Mouse (Mus musculus) midbrain, embryonic 10.5 days (tissue): ENCODE data around the gene Dyrk1b. TPM values are rescaled to one million over a fixed set of nuclear protein-coding genes. Genes with fewer than 3 reads are reported as not detected.
"Not testable (repeated sequence)": the region's sequence is repeated elsewhere in the genome, so short reads cannot be mapped to it uniquely, and the experiment has no call there.

Source experiments
- DNase-seq: peaks from one replicate; pipeline ENCODE4 v3.0.0-alpha.2; 2017; ENCODE audit warnings: low spot score
- H3K27ac ChIP-seq: fragments of 300-500 bp; sonication (generic); replicated peaks from 2 replicates; pipeline ENCODE4 v1.5.1; 2016; ENCODE audit warnings: mild to moderate bottlenecking
- H3K27me3 ChIP-seq: fragments of 300-500 bp; sonication (generic); 2 replicates; pipeline ENCODE4 v1.6.1; 2016; ENCODE audit warnings: low read depth, mild to moderate bottlenecking; ENCODE audit not compliant: poor library complexity, severe bottlenecking
- H3K36me3 ChIP-seq: fragments of 300-500 bp; sonication (generic); 2 replicates; pipeline ENCODE4 v1.6.1; 2016; ENCODE audit warnings: mild to moderate bottlenecking, moderate library complexity
- H3K4me1 ChIP-seq: fragments of 300-500 bp; sonication (generic); 2 replicates; pipeline ENCODE4 v1.6.1; 2016
- H3K4me3 ChIP-seq: fragments of 300-500 bp; sonication (generic); 2 replicates; pipeline ENCODE4 v1.5.1; 2016; ENCODE audit warnings: mild to moderate bottlenecking, moderate library complexity
- H3K9me3 ChIP-seq: fragments of 300-500 bp; sonication (generic); replicated peaks from 2 replicates; pipeline ENCODE4 v1.6.1; 2016; ENCODE audit warnings: mild to moderate bottlenecking
- WGBS: fragments of 180-500 bp; shearing (Covaris S2); methylation state at CpG from one replicate; pipeline ENCODE4 v1.1.7; 2016; 5-methylcytosine and 5-hydroxymethylcytosine counted together
- polyA plus RNA-seq: library from polyadenylated mRNA; unstranded; fragments of >200 nt; fragmentation: Nextera tagmentation; extraction: Ambion mirVana; gene quantifications from 2 replicates; pipeline ENCODE4 v1.2.1, GENCODE M21; 2016

The Dyrk1b gene
- 13.5 and 16.9 TPM in 2 replicates for polyA plus RNA-seq

DNA sequence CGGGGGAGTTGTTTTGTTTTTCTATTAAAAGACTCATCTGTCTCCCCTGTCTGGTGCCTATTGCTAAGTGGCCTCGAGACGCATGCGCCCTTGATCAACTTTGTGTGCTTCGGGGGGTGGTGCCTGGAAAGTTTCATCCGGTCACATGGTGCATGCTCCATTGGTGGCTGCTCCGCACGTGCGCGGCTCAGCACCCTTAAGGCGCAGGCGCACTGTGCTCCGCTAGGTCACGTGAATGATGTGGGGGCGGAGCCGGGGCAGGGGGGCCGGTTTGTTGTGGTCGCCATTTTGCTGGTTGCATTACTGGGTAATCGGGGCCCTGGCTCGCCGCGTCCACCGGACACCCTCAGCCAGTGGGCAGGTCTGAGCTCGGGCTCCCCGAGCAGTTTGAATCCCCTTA, at the start of gene Dyrk1b:
Dyrk1b (plus strand) TSS at position 242 of the 400 bp plus-strand sequence.
- H3K36me3 ChIP-seq, result peaks cover 80% of the 10 kb centered on the region
- under 1% methylated on average over 25 of the region's 25 CpGs for WGBS

DNA sequence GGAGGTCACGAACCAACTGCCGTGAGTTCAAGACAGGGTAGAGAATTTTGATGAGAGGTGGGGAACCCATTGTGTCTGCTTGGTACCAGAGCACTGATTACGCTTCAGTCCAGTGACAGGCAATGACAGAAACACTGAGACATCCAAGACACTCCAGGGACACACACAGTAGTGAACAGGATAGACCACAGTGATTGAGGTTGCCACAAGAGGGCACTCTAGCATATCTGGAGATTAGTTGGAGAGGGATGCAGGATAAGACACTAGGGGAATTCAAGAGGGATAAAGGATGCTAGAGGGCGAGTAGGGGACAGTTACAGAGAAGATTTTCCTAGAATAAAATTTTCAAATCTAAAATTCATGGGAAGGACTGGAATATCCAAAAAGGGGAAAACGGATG, 41.7 kb upstream of the Dyrk1b start:
- Histone ChIP-seq H3K36me3 (no peaks in the 10 kb centered on the region), H3K27ac (no peak overlapping the region), H3K4me3 (no peak overlapping the region), H3K4me1 (no peaks in the 10 kb centered on the region), H3K9me3 (no peaks in the 10 kb centered on the region), H3K27me3 (no peaks in the 10 kb centered on the region)
- 60% methylated on average over 5 of the region's 5 CpGs for WGBS
- no peak for DNase-seq

More for the DNA sequence above, at the start of gene Dyrk1b:
- Histone ChIP-seq H3K9me3 (no peaks in the 10 kb centered on the region), H3K4me3 (peak within 1 kb of the TSS; percentile 83), H3K27me3 (no peaks in the 10 kb centered on the region), H3K27ac (peak within 1 kb of the TSS; percentile 98), H3K4me1 (peaks cover 14% of the 10 kb centered on the region)
- DNase-seq, result peak; percentile 98

DNA sequence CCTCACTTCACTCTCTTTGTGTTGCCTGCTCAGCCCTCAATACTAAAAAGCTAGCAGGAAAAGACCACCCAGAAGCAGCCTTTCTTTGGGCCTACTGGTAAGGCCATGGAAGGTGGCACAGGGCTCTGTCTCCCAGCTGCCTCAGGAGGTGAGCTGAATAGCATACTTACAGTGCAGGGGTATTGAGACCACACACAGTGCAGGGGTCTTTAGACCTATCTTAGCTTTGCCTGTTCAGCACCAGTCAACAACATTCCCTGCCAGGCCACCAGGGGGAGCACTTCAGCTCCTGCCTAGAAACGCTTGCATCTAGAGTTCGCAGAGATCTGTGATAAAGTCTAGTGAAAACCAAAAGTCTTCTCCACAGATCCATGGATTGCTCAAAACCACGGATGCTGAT, 31.0 kb upstream of the Dyrk1b start:
- Histone ChIP-seq H3K9me3 (peaks cover 9% of the 10 kb centered on the region), H3K27me3 (peaks cover 7% of the 10 kb centered on the region; the same call in 1 of the 2 replicates), H3K4me1 (peaks cover 17% of the 10 kb centered on the region), H3K27ac (peak overlapping the region; percentile 76), H3K4me3 (no peak overlapping the region), H3K36me3 (no peaks in the 10 kb centered on the region)
- WGBS, result 19% methylated on average over 3 of the region's 3 CpGs
- DNase-seq, result peak; percentile 81

DNA sequence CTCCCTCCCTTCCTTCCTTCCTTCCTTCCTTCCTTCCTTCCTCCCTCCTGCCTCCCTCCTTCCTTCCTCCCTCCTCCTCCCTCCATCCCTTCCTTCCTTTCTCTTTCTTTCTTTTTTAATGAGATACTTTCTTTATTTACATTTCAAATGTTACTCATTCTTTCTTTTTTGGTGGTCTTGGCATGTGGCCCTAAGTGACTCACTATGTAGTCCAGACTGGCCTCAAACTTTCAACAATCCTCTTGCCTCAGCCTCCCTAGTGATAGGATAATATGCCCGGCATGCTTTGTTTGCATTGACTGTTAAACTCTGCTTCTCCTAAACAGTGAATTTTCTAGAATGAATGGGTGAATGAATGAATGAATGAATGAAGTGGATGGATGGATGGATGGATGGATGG, 29.4 kb upstream of the Dyrk1b start:
- H3K4me1 ChIP-seq, result peaks cover 17% of the 10 kb centered on the region
- 95% methylated on average over 1 of the region's 1 CpGs for WGBS
- no peak overlapping the region for H3K27ac ChIP-seq
- peaks cover 7% of the 10 kb centered on the region; the same call in 1 of the 2 replicates for H3K27me3 ChIP-seq
- no peak overlapping the region for H3K4me3 ChIP-seq
- no peaks in the 10 kb centered on the region for H3K36me3 ChIP-seq
- H3K9me3 ChIP-seq, result no peaks in the 10 kb centered on the region
- no peak for DNase-seq

DNA sequence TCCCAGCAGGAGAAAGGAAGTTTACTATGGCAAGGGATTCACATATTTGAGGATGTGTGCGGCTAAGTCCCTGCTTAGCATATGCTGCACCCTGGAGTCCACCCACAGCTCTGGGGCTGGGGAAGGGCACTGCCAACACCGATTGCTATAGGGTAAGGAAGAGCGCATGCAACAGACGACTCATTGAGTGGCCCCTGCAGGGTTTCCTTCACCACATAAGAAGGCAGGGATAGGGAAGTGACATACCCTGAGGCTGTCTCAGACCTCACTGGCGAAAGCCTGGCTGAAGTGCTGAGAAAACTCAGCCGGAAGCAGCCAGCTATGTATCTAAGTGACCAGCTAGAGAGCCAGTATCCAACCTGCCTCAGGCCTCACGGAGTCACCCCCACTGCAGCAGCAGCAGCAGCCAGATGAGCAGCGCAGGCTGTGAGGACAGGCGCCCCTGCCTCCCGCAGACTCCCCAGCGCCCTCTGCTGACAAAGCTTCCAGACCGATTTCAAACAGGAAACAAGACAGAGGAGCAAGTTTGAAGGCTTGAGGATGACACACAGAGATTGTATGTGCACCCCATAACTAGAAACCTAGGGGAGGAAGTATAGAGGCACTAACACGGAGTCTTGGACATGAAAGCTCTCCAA, 27.6 kb upstream of the Dyrk1b start:
- H3K27ac ChIP-seq, result peak overlapping the region; percentile 2; the same call in 1 of the 2 replicates
- DNase-seq, result peak; percentile 56
- H3K36me3 ChIP-seq, result no peaks in the 10 kb centered on the region
- H3K4me1 ChIP-seq, result peaks cover 17% of the 10 kb centered on the region
- WGBS, result 19% methylated on average over 13 of the region's 13 CpGs
- H3K4me3 ChIP-seq, result no peak overlapping the region
- H3K9me3 ChIP-seq, result no peaks in the 10 kb centered on the region
- peaks cover 7% of the 10 kb centered on the region; the same call in 1 of the 2 replicates for H3K27me3 ChIP-seq

DNA sequence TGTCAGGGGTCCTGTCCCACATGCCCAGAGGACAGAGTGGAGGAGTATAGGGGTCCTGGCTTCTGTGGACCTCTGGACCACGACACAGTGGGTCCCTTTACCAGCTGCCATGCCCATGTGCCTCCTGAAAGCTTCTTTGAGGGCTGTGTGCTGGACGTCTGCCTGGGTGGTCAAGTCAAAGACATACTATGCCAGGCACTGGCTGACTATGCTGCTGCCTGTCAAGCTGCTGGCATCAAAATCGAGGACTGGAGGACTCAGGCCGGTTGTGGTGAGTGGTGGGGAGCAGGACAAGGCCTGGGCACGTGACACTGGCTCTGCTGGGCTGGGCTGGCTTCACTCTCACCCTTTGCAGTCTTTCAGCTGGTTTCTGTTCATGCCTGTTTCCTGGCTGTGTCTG, 25.7 kb upstream of the Dyrk1b start:
- DNase-seq, H3K27ac ChIP-seq, H3K36me3 ChIP-seq, H3K9me3 ChIP-seq, H3K4me3 ChIP-seq, H3K27me3 ChIP-seq, H3K4me1 ChIP-seq: not testable (repeated sequence)
- WGBS, result 56% methylated on average over 5 of the region's 5 CpGs

DNA sequence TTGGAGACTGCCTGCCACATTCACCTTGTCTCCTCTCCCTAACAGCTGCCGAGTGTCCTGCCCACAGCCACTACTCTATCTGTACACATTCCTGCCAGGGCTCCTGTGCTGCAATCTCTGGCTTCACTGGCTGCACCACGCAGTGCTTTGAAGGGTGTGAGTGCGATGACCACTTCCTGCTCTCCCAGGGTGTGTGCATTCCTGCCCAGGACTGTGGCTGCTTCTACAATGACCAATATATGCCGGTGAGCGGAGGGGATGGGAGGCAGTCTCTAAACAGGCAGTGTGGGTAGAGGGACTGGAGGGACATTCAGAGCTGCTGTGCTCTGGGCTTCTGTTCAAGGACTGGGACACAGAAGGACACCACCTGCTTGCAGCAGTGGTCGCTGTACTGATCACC, 20.0 kb upstream of the Dyrk1b start:
- Histone ChIP-seq H3K9me3 (no peaks in the 10 kb centered on the region), H3K4me1 (no peaks in the 10 kb centered on the region), H3K4me3 (no peak overlapping the region), H3K36me3 (no peaks in the 10 kb centered on the region), H3K27ac (0 out of 2 replicates have a peak overlapping the region, but pooled peaks have one; percentile 38), H3K27me3 (no peaks in the 10 kb centered on the region)
- no peak for DNase-seq
- 72% methylated on average over 6 of the region's 6 CpGs for WGBS

DNA sequence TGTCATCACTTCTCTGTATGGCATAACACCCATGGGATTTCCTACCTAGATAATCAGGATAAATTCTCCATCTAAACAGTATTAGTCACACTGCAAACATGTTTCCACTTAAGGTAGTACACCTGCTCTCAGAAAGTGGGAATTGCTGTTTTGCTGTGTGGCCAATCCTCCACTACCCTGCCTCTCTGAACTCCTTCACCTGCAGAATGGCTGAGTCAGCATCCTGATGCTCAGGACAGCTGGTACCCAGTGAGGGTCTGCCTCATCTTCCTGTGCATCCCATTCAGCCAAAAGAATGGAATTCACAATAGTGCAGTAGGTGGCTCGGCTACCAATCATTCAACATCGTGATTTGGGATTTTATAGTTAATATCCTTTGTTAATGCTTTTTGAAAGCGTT, 19.4 kb upstream of the Dyrk1b start:
- H3K9me3 ChIP-seq, result no peaks in the 10 kb centered on the region
- H3K27ac ChIP-seq, result no peak overlapping the region
- H3K4me1 ChIP-seq, result no peaks in the 10 kb centered on the region

DNA sequence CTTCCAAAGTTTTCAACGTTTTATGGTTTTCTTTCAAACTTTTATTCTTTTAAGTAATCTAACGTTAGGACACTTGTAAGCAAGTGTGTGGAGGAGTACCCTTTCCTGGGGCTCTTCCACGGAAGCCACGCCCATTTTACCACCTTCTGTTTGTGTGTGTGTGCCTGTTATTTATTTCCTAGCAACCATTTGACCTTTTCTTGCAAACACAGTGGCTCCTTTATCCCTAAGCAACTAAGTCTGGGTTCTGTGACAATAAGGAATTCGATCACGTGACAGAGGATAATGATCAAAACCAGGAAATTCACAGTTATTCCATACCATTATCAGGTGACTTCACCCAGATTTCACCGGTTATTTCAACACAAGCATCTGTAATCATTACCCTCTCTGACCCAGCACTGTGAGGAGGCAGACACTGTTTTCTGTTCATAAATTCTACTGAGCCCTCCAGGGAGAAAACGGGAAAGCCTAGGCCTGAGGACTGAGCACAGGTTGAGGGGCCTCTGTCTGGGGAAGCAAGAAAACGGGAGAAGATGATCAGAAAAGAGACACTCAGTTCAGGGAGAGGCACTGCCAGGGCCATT, 18.0 kb upstream of the Dyrk1b start:
- 68% methylated on average over 9 of the region's 9 CpGs for WGBS
- H3K4me3 ChIP-seq, result no peak overlapping the region
- H3K27ac ChIP-seq, result no peak overlapping the region
- no peak for DNase-seq
- 0 out of 2 replicates have a peak, but pooled peaks cover 8% of the 10 kb centered on the region for H3K9me3 ChIP-seq
- no peaks in the 10 kb centered on the region for H3K4me1 ChIP-seq
- no peaks in the 10 kb centered on the region for H3K27me3 ChIP-seq
- H3K36me3 ChIP-seq, result no peaks in the 10 kb centered on the region

More for the DNA sequence above, 19.4 kb upstream of the Dyrk1b start:
- H3K36me3 ChIP-seq, result no peaks in the 10 kb centered on the region
- no peaks in the 10 kb centered on the region for H3K27me3 ChIP-seq
- no peak for DNase-seq
- WGBS, result 78% methylated on average over 3 of the region's 3 CpGs
- H3K4me3 ChIP-seq, result no peak overlapping the region

DNA sequence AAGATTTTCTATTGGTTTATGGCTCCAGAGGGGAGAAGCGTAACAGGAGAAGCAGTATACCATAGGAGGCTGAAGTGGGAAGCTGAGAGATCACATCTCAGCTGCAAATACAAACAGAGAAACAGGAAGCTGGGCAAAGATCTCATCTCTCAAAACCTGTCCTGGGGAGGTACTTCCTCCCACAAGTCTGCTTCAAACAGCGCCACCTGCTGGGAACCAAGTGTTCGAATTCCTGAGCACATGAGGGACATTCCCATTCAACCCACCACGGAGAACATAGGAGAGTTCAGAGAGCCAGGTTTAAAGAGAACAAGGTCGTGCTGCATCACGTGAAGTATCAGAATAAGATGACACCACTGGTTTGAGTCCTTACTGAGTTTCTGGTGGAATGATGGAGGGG, 13.9 kb upstream of the Dyrk1b start:
- DNase-seq, result no peak
- Histone ChIP-seq H3K36me3 (no peaks in the 10 kb centered on the region), H3K9me3 (0 out of 2 replicates have a peak, but pooled peaks cover 8% of the 10 kb centered on the region), H3K4me3 (no peak overlapping the region), H3K27me3 (no peaks in the 10 kb centered on the region), H3K4me1 (peaks cover 15% of the 10 kb centered on the region), H3K27ac (no peak overlapping the region)
- WGBS, result 82% methylated on average over 6 of the region's 6 CpGs

DNA sequence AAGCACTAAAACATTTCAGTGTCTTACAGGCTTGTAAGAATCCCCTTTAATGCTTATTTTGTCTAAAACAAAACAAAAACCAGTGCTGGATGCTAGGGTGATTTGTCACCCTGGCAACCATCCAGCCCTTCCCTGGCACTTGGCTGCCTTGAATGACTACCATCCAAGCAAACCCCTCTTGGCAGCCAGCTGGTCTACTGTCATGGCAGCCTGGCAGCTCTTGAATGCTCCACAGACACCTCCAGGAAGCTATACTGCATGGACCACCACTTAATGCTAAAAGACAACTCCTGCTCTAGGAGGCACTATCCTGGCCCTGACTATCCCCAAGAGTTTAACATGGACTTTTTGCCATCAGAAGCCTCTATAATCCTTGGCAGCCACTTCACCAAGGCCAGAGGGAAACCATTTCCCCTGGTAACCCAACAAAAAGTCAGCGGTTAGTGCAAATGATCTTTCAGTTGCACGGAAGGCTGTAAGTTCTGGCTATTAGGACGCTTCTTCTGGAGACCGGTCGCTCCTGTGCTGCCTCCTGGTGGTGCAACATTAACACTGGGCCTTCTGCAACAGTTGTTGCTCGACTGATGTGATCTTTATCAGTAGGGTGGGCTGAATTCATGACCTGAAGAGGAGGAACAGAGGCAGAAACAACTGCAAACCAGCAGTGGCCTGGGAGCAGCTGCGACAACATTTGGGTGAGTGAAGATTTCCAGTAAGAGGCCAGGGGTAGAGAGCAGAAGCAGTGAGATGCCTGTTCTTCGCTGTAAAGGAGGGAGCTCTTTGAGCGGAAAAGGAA, 10.8 kb upstream of the Dyrk1b start:
- H3K4me1 ChIP-seq, result peaks cover 30% of the 10 kb centered on the region
- H3K27ac ChIP-seq, result peak overlapping the region; percentile 84; the same call in 1 of the 2 replicates
- peak; percentile 74 for DNase-seq
- 0 out of 2 replicates have a peak, but pooled peaks cover 8% of the 10 kb centered on the region for H3K9me3 ChIP-seq
- H3K36me3 ChIP-seq, result no peaks in the 10 kb centered on the region
- WGBS, result 15% methylated on average over 9 of the region's 9 CpGs
- H3K4me3 ChIP-seq, result peak overlapping the region; percentile 89
- H3K27me3 ChIP-seq, result no peaks in the 10 kb centered on the region

DNA sequence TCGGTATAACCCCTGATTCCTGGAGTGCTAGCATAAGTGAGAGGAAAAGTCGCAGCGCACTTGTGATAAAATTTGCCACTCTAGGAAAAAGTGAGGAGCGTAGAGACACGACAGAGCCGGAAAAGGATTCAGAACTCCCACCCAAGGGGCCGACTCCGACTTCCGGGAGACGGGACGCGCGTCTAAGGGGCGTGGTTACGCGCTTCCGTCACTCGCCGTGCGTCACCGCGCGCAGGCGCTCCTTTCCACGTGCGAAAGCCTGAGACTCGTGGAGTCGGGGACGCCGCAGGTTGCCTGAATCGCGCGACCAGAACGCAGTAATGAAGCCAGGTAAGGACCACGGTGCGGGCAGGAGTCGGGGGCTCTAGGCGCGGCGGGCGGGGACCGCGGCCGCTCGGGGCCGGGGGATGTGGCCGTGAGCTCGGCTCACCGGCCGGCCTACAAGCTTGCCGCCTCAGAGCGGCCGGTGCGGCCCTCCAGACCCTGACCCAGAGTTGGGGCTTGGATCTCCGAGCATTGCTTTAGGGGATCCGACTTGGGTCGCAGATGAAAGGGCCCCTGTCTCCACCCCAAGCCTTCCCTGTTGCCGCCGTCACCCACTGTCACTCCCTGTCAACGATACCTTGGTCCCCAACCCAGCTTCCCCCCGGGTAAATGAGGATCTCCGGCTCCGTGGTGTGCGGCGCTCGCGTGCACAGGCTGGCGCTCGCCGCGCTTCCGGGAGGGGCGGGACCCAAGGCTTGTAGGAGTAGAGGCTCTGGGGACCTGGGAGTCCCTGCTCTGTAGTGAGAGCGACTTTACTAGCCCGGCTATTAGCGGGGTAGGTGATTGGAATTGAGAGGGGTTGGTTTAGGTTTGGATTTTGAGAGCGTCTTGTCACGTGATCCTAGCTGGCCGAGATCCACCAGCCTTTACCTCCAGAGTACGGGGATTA, 9.5 kb upstream of the Dyrk1b start, which contains the start of gene Fbl:
Fbl (plus strand) TSS at position 222 of the 934 bp plus-strand sequence.
- peaks cover 8% of the 10 kb centered on the region for H3K36me3 ChIP-seq
- H3K9me3 ChIP-seq, result 0 out of 2 replicates have a peak, but pooled peaks cover 8% of the 10 kb centered on the region
- peak within 1 kb of the TSS; percentile 89 for H3K4me3 ChIP-seq
- DNase-seq, result peak; percentile 92
- WGBS, result under 1% methylated on average over 80 of the region's 80 CpGs
- H3K27ac ChIP-seq, result peak within 1 kb of the TSS; percentile 84
- H3K27me3 ChIP-seq, result no peaks in the 10 kb centered on the region
- H3K4me1 ChIP-seq, result peaks cover 30% of the 10 kb centered on the region
